Mouse (Mus musculus) embryonic facial prominence, embryonic 11.5 days (tissue): ENCODE measurements at regions not wholly inside any gene's neighbourhood (a gene's known extent, or its start where the extent isn't known, plus 50 kb on each side); places are given as distances from the start of the nearest gene placed in this dataset.

ENCODE experiments used
- ATAC-seq: fragments of 200-750 bp; cut with Nextera tagmentation; replicated peaks from 2 replicates; pipeline ENCODE4 v1.8.0; 2017; ENCODE audit warnings: low read depth; ENCODE audit not compliant: insufficient number of reproducible peaks, low FRiP score, low TSS enrichment
- DNase-seq: peaks from one replicate; pipeline ENCODE4 v3.0.0-alpha.2; 2015; ENCODE audit warnings: low spot score
- H3K27ac ChIP-seq: fragments of 300-500 bp; sonication (generic); replicated peaks from 2 replicates; pipeline ENCODE4 v1.5.1; 2014; ENCODE audit warnings: mild to moderate bottlenecking, low read depth, low read length, control low read depth
- H3K27me3 ChIP-seq: fragments of 300-500 bp; sonication (generic); 2 replicates; pipeline ENCODE4 v1.6.1; 2014; ENCODE audit warnings: mild to moderate bottlenecking, low read length, moderate library complexity, mixed read lengths; ENCODE audit not compliant: control insufficient read depth, insufficient read depth
- H3K36me3 ChIP-seq: fragments of 300-500 bp; sonication (generic); replicated peaks from 2 replicates; pipeline ENCODE4 v1.6.1; 2014; ENCODE audit warnings: low read depth, mild to moderate bottlenecking, low read length, moderate library complexity, mixed read lengths; ENCODE audit not compliant: control insufficient read depth, insufficient read depth
- H3K4me1 ChIP-seq: fragments of 300-500 bp; sonication (generic); 2 replicates; pipeline ENCODE4 v1.6.1; 2014; ENCODE audit warnings: low read length, mixed read lengths; ENCODE audit not compliant: control insufficient read depth, insufficient read depth
- H3K4me2 ChIP-seq: fragments of 300-500 bp; sonication (generic); 2 replicates; pipeline ENCODE4 v1.6.1; 2014; ENCODE audit warnings: low read depth, mild to moderate bottlenecking, control low read depth, low read length, moderate library complexity
- H3K4me3 ChIP-seq: fragments of 300-500 bp; sonication (generic); 2 replicates; pipeline ENCODE4 v1.5.1; 2014; ENCODE audit warnings: low read depth, low read length, control low read depth
- H3K9ac ChIP-seq: fragments of 300-500 bp; sonication (generic); replicated peaks from 2 replicates; pipeline ENCODE4 v1.6.1; 2014; ENCODE audit warnings: mild to moderate bottlenecking, control low read depth, low read length
- H3K9me3 ChIP-seq: fragments of 300-500 bp; sonication (generic); replicated peaks from 2 replicates; pipeline ENCODE4 v1.6.1; 2016; ENCODE audit warnings: mild to moderate bottlenecking, low read length, inconsistent platforms, mixed read lengths; ENCODE audit not compliant: control insufficient read depth
- WGBS: fragments of 180-500 bp; shearing (Covaris S2); extraction: QIAGEN DNeasy Blood & Tissue Kit; methylation state at CpG from one replicate; pipeline ENCODE4 v1.1.7; 2014; 5-methylcytosine and 5-hydroxymethylcytosine counted together

- Histone ChIP-seq H3K27ac (no peak overlapping the region), H3K9me3 (no peaks in the 10 kb centered on the region), H3K36me3 (no peaks in the 10 kb centered on the region), H3K4me2 (no peak overlapping the region), H3K4me3 (no peak overlapping the region), H3K9ac (peak overlapping the region; percentile 10), H3K27me3 (no peaks in the 10 kb centered on the region), H3K4me1 (no peaks in the 10 kb centered on the region)
- ATAC-seq (peak; percentile 73), DNase-seq (no peak)
- 29% methylated on average over 9 of the region's 13 CpGs for WGBS
Measured at GRCm38 (mm10) chrX:75673586-75673919, 95.5 kb upstream of the Rab39b start.

- H3K9ac ChIP-seq: peak overlapping the region; percentile 10; the same call in 1 of the 2 replicates
- peak overlapping the region; percentile 4; the same call in 1 of the 2 replicates for H3K4me2 ChIP-seq
Measured at GRCm38 (mm10) chrX:75672976-75673375, 94.9 kb upstream of the Rab39b start.

GRCm38 (mm10) chrX:75667636-75668035 is 89.6 kb upstream of the Rab39b start:
- DNase-seq: no peak
- no peaks in the 10 kb centered on the region for H3K36me3 ChIP-seq
- no peaks in the 10 kb centered on the region for H3K27me3 ChIP-seq
- no peak overlapping the region for H3K27ac ChIP-seq
- no peak overlapping the region for H3K4me2 ChIP-seq
- no peak overlapping the region for H3K9ac ChIP-seq
- 92% methylated on average over 4 of the region's 4 CpGs for WGBS
- no peaks in the 10 kb centered on the region for H3K9me3 ChIP-seq
- no peak for ATAC-seq
- H3K4me3 ChIP-seq: no peak overlapping the region
- H3K4me1 ChIP-seq: no peaks in the 10 kb centered on the region

More at GRCm38 (mm10) chrX:75672976-75673375, 94.9 kb upstream of the Rab39b start:
- Histone ChIP-seq H3K4me3 (no peak overlapping the region), H3K27ac (no peak overlapping the region), H3K27me3 (no peaks in the 10 kb centered on the region), H3K4me1 (no peaks in the 10 kb centered on the region), H3K36me3 (no peaks in the 10 kb centered on the region), H3K9me3 (no peaks in the 10 kb centered on the region)
- 0 out of 2 replicates have a peak, but pooled peaks have one; percentile 5 for ATAC-seq
- no peak for DNase-seq
- 88% methylated on average over 11 of the region's 13 CpGs for whole genome bisulfite sequencing

GRCm38 (mm10) chrX:75643402-75643801 is 65.4 kb upstream of the Rab39b start:
- Histone ChIP-seq H3K4me3 (no peak overlapping the region), H3K9me3 (no peaks in the 10 kb centered on the region), H3K27ac (no peak overlapping the region), H3K4me1 (no peaks in the 10 kb centered on the region), H3K36me3 (no peaks in the 10 kb centered on the region), H3K4me2 (no peak overlapping the region), H3K9ac (no peak overlapping the region), H3K27me3 (no peaks in the 10 kb centered on the region)
- no peak for DNase-seq
- no peak for ATAC-seq
- WGBS: 92% methylated on average over 7 of the region's 7 CpGs
